Mouse (Mus musculus) embryo, embryonic 10 days (tissue): Measurements from ENCODE around the gene Slc25a26.
"Not testable (repeated sequence)": the region's sequence is repeated elsewhere in the genome, so short reads cannot be mapped to it uniquely, and the experiment has no call there.

ENCODE experiments used
- DNase-seq: peaks from one replicate; pipeline ENCODE4 v3.0.0-alpha.2; 2015; ENCODE audit warnings: low spot score

Gene Slc25a26

GRCm38 (mm10) chr6:94550851-94551250 lies 50.7 kb downstream of the Slc25a26 start:
- DNase-seq = no peak

- DNase-seq = no peak
These were observed 53.0 kb downstream of the Slc25a26 start for GRCm38 (mm10) chr6:94553085-94553484.

GRCm38 (mm10) chr6:94558603-94559002 lies 58.5 kb downstream of the Slc25a26 start:
- not testable (repeated sequence) for DNase-seq

DNA sequence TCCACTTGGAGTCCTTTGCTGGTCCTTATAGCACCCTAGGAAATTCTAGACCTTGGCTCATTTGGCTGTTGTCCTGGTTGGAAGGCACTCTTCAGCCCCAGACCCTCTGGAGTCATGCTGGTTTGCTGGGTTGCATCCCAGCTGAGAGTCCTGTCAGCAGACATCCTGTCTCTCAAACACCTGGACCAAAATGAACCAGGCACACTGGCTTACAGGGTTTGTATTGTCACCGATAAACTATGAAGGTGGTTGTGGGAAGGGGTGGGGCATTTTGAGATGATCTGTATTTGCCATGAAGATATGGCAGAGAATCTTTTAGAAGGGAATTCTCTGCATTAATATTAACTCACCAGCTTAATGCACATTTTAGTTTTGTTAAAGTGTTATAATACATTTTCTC lies 60.8 kb downstream of the Slc25a26 start:
- no peak for DNase-seq

DNA sequence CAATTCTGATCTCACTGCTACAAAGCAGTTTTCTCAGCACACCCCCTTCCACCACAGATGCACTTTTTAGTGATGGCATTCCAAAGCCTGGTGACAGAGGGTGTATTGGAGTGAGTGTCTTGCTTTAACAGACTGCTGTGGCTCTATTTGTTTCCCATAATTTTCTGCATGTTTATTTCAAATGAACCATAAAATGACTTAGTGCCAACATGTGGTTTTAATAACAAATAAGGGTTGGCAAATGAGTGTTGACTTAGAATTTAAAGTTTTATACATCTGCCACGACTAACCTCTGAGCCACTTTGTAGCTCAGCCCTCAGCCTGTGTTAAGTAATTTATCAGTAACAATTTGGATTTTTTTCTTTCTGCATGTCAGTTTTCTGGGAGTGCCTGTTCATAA lies 61.2 kb downstream of the Slc25a26 start:
- no peak for DNase-seq

DNA sequence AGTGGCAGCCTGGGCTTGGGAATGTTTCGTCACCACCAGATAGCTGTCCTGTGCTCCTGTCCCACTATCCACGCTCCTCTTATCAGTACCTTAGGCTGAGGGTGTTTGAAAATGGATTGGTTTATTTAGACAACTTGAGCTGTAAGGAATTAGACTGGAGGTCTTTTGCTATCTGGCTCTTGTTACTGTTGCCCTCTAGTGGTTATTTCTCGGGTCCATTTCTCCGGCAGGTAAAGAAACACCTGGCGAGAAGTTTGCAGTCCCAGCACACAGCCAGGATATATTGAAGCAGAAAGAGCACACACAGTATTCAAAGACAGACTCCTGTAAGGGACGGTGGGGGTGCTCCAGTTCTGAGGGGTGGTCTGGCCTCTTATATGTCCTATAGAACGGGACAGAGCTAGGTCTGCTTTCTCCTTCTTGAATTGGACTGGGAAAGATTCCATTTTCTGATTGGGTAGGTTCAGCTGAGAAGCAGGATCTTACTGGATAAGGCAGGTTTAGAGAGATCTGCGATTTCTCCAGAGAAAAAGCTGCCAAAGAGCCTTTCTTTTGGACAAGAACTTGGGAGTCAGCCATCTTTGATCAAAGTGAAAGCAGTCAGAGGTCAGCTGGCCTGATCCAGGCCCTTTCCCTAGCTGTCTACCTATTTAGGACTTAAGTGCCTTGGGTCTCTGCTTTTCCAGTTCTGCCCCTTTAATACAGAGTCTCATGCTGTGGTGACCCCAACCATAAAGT lies 63.2 kb downstream of the Slc25a26 start:
- no peak for DNase-seq

- DNase-seq = no peak
These were observed 65.6 kb downstream of the Slc25a26 start for GRCm38 (mm10) chr6:94565766-94566165.

DNA sequence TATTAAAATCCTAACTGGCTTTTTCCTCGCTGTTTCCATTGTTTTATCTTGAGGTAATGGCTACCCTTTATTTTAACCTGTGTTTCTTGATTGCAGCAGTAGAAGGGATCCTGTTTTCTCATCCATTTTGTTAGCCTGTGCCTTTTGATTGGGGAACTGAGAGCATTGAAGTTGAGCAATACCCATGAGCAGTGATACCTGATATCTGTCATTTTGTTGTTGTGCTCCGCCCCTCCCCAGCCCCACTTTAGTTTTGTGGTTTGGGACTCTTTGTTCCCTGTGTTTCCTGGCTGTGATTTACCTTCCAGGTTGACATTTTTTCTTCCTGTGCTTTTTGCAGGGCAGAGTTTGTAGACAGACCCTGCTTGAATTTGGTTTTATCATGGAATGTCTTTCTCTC lies 67.9 kb downstream of the Slc25a26 start:
- DNase-seq = no peak

GRCm38 (mm10) chr6:94575526-94576166 lies 75.5 kb downstream of the Slc25a26 start:
- no peak for DNase-seq

DNA sequence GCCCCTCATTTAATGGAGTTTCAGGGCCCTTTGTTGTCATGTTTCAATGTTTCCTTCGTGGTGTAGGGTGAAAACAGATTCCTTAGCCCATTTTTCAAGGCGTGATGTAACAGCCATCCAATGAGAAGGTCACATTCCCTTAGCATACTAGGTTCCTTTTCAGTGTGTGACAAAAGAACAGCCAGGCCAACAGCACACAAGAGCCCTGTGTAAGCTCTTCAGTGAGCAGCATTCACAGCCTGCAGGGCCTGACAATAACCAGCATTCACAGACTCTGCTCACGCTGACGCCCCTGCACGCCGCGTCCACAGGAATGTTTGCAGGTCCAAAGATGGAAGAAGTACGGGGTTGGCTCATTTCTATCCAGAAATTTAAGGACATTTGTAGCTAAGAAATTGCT lies 77.9 kb downstream of the Slc25a26 start:
- peak; percentile 68 for DNase-seq

GRCm38 (mm10) chr6:94582055-94582454 lies 81.9 kb downstream of the Slc25a26 start:
- DNase-seq = no peak

DNA sequence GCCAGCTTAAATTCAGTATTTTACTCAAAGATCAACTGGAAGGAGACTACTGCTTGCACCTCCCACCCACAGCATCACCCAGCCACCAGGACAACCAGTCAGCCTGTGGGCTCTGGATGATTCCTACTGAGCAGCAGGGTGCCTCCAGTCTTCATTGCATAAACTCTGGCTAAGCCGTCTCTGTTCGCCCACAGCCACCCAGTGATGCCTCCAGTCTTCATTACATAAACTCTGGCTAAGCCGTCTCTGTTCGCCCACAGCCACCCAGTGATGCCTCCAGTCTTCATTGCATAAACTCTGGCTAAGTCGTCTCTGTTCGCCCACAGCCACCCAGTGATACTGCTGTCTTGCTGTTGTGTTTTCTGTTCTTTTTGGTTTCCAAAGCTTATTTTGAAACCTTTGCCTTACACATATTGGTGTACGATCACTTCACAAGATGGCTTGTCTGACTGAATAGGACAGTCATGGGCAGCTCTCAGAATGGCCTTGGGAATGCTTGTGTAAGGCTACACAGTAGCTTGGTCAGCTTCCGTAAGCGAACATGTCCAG lies 84.1 kb downstream of the Slc25a26 start:
- no peak for DNase-seq

GRCm38 (mm10) chr6:94584976-94585375 lies 84.8 kb downstream of the Slc25a26 start:
- DNase-seq = no peak

DNA sequence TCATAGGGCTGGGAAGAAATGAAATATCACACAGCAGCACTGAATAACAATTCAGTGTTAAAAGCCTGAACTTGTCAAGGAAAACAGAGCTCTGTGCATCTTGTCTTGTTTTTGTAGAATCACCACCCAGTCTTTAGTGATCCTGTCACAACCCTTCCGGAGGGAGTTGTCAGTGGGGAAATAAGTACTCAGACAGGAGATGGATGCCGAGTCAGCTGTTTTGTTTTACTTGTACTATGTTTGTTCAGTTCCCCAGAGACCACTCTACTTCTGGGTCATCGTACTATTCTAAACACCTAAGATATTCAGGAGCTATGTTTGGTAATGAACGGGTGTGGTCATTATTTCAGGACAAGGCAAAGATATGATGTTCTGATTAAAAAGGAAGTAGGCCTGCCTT lies 88.2 kb downstream of the Slc25a26 start:
- DNase-seq = no peak

GRCm38 (mm10) chr6:94592243-94592642 lies 92.1 kb downstream of the Slc25a26 start:
- DNase-seq = peak; percentile 49

DNA sequence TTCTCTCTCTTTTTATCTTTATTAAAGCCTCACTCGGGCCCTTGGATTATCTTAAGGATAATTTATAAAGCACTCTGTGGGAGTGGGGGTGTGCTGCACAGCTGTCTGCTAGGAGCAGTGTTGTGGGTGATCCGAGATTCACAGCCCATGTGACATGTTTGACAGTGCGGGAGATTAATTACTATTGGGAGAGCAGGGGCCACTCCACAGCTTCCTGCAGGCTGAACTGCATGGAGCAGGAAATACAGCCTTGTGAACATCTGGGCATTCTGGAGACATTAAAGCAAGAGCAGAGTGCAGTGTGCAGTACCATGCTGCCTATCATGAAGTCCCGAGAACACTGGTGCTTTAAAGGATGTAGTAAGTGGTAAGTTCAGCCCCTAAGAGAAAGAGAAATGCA lies 92.6 kb downstream of the Slc25a26 start:
- DNase-seq = peak; percentile 72

GRCm38 (mm10) chr6:94594096-94594665 lies 94.0 kb downstream of the Slc25a26 start:
- no peak for DNase-seq

DNA sequence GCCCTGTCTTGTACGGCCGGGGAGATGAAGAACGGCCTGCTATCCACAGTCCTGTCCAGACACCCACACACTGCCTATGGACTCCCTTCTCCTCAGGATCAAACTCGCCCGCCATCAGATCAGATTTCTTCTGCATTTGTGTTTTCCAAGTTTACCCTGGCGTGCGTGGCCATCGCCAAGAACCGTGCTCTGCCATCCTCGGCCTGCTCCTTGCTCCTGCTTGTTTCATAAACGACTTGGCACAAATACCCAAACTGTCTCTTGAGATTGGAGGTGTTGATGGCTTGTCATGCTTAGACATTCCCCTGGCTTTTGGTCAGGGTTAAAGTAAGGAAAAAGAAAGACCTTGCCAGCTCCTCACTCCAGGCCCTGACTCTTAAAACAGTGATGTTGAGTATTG lies 94.6 kb downstream of the Slc25a26 start:
- no peak for DNase-seq

DNA sequence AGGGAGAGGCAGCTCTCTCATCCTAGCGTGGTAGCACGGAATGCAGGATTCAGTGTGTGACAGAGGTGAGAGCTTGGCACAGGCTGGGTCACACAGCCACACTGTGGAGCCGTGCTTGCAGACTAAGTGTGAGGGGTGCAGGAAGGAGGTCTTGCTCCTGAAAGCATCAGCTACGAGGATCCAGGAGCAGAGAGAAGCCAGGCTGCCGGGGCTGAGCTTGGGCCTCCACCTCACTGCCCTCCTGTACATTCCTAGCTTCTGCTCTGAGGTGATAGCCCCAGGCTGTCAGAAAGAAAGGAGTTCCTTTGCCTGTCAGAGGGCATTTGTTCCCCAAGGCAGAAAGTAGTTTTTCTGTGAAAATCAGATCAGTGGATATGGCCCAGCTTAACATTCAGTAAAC lies 95.1 kb downstream of the Slc25a26 start:
- no peak for DNase-seq

DNA sequence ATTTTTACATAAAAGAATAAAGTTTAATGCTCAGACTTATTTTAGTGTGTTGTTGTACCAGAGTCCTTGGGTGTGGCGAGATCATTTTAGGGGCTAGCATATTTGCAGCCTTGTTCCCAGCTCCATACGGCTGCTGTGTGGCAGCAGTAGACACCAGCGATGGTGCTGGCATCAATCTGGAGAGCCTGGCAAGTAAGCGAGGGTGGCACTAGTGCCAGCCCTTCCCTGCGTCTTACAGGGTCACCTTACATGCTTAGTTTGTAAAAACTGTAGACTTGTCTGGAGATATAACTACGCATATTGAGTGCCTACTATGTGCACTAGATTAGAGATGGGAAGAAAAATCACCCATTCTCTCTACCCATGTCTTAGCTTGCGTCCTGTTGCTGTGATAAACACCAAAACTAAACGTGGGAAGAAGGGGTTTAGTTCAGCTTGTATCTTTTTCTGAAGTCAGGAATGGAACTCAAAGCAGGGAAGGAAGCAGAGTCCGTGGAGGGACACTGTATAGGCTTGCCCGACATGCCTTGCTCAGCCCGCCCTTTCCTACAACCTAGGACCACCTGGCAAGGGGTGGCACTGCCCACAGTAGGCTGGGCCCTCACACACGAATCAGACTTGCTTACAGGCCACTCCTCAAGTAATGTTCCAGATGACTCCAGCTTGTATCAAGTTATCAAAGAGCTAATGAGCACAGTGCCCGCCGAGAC lies 96.1 kb downstream of the Slc25a26 start:
- DNase-seq = no peak

- no peak for DNase-seq
These were observed 96.8 kb downstream of the Slc25a26 start for GRCm38 (mm10) chr6:94596761-94597485.

- DNase-seq = no peak
These were observed 98.3 kb downstream of the Slc25a26 start for GRCm38 (mm10) chr6:94598421-94598820.
